Mouse (Mus musculus) testis, postnatal 14 days (tissue): ENCODE data around the gene Vkorc1.
"Not testable (repeated sequence)": the region's sequence is repeated elsewhere in the genome, so short reads cannot be mapped to it uniquely, and the experiment has no call there.

Source experiments
- DNase-seq: peaks from one replicate; pipeline ENCODE4 v3.0.0; 2021; ENCODE audit warnings: low spot score

Vkorc1 gene

DNA sequence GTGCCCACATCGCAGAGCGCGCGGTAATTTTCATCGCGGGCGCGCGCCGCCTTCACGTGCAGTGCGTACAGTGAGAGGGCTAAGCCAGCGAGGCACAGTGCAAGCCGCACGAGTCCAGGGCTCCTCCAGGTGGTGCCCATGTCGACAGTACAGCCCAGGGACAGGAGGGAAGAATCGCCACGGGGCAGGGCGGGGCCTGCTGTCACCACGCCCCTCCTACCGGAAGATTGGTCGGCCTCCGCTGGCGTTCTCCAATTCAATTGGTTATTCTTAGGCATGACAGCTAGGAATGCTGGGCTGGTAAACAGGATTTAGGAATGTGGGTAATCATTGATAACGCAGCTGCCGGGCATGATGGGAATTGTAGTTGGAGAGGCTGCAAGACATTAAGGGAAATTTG is at the start of gene Vkorc1, which contains the start of gene Gm21974:
TSS of gene Vkorc1 (minus strand) at position 176 of the 400 bp plus-strand sequence.
TSS of gene Gm21974 (minus strand) at position 13 of the 400 bp plus-strand sequence.
- peak; percentile 95 for DNase-seq

DNA sequence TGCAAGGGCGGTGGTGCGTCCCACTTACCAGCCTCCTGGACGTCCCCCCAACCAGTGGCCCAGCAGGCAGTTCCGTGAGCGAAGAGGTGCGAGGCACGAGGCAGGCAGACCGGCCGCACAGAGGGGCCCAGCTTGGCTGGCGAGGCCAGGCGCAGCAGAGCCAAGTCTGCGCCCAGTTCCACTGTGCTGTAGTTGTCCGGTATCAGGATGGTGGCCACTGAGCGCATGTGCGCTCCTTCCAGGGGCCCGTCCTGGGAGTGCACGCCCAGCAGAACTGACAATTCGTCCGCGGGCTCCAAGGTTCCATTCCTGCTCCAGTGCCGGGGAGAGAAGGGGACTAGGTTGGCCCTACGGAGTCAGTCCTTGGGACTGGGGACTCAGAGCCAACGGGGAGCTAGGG is 49.2 kb upstream of the Vkorc1 start:
- DNase-seq, result no peak

DNA sequence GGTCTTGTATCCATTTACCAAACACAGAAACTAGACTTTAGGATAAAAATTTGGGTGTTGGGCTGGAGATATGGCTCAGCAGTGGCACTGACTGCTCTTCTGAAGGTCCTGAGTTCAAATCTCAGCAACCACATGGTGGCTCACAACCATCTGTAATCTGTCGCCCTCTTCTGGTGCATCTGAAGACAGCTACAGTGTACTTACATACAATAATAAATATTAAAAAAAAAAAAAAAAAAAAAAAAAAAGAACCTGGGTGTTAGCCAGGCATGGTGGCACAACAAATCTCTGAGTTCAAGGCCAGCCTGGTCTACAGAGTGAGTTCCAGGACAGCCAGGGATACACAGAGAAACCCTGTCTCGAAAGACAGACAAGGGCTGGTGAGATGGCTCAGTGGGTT is 46.7 kb upstream of the Vkorc1 start:
- DNase-seq, result not testable (repeated sequence)

DNA sequence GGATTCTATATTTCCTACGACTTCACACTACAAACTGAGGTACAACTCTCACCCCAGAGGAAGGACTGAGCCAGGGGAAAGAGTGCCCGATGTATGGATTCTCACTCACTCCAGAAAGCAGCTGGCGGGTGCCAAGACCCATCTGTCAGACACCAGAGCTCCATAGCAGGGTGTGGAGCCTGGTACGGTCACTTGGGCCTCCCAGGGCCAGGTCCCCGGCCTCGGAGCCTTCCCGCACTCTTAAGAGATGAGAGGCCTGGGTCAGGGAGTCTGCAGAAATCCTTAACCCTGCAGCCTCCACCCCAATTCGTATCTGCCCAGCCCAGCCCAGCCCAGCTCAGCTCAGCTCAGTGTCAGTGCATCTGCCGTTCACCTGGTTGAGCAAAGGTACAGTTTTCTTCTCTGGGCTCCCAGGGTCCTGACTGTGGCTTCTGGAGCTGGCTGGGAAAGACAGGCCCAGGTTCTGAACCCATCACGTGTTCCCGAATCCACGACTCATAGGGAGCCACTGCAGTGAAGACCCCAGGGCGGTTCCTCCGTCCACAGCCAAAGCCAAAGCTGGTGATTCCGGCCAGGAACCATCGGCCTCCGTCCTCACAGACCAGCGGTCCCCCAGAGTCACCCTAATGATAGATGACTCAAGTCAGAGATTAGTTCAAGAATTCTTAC is 40.9 kb upstream of the Vkorc1 start:
- no peak for DNase-seq

DNA sequence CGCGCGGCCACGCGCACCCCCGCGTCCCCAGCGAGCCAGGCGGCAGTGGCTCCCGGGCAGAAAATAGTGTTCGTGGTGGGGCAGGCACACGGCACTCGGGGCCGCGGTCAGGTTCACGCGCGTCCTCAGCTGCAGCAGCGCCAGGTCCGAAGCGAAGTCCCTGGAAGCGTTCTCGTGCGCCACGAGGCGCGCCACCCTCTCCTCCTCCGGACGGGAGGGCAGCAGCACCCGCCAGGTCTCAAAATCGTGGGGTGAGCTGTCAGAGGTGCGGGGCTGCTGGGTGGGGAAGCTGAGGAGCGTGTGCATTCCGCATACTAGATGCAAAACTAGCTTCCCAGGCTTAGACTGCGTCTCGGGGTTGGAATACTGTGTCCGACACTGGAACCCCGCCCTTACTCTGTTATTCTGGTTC is 40.3 kb upstream of the Vkorc1 start:
- DNase-seq, result no peak

DNA sequence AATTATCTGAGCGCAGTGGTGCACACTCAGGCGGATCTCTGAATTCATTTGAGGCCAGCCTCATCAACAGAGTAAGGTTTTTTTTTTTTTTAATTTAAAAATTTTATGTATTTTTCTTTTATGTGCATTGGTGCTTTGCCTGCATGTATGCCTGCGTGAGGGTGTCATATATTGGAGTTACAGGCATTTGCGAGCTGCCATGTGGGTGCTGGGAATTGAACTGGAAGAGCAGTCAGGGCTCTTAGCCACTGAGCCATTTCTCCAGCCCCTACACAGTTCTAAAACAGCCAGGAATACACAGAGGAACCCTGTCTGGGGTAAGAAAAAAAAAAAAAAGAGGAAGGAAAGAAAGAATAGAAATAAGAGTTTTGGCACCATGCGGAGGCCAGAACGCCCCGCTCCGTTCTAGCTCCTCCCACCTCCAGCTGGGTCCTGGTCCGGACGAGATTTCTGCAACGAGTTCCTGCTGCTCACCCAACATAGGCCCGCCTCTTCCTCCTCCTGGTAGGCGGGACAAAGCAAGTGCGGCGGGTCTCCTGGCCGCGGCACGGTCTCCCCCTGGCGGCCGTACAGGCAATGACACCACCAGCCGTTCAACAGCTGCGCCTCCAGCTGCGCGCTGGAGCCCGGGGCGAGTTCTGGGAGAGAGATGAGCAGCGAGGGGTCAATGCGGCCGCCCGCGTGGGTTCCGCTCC is 39.8 kb upstream of the Vkorc1 start:
- peak; percentile 95 for DNase-seq

DNA sequence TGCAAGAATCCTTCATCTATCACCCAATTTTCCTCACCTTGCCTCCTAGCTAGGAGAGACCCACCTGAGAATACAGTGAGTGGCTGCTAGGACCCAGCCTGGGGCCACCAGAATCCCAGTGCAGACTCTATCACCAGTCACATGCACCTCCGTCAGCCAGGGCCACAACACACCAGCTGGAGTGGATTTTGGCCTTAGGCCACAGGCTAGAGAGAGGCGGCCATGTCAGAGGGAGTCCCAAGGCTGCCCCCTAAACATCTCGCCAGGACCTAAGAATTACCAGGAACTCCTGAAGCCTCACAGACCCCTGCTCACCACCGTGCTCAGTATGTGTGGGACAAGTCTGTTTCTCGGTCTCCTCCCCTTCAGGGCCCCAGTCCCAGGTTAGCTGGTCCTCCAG is 38.7 kb upstream of the Vkorc1 start:
- DNase-seq, result no peak

DNA sequence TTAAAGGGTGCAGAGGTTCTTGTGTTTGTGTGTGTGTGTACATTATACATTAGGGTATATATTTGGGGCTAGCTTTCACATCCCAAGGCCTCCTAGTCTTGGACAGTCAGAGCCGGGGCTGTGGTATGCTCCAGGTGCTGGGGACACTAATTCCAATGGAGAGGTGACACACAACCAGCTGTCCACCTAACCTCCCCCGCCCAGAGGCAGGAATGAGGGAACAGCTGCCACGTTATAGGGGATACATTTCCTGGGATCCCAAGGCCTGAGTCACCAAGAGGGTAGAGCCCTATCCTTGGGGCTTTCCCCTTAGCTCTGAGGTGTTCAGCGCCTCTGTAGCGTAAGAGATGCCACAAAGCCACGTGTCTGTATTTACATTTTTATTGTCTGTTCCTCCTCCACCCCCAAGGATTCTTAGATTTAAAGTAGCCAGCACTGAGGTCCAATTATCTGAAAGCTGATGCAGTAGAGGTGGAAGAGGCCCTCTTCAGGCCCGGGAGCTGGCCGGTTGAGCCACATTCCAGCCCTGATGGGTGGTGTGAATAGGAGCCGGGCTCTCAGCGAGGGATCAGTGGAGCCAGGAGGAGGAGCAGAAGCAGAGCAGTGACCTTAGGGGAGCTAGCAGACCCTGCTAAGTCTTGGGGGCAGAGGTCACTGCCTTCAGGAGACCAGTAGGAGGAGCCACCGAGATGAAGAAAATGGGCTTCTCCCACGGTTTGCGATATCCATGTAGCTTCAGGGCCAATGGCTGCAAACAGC is 37.0 kb upstream of the Vkorc1 start:
- no peak for DNase-seq

DNA sequence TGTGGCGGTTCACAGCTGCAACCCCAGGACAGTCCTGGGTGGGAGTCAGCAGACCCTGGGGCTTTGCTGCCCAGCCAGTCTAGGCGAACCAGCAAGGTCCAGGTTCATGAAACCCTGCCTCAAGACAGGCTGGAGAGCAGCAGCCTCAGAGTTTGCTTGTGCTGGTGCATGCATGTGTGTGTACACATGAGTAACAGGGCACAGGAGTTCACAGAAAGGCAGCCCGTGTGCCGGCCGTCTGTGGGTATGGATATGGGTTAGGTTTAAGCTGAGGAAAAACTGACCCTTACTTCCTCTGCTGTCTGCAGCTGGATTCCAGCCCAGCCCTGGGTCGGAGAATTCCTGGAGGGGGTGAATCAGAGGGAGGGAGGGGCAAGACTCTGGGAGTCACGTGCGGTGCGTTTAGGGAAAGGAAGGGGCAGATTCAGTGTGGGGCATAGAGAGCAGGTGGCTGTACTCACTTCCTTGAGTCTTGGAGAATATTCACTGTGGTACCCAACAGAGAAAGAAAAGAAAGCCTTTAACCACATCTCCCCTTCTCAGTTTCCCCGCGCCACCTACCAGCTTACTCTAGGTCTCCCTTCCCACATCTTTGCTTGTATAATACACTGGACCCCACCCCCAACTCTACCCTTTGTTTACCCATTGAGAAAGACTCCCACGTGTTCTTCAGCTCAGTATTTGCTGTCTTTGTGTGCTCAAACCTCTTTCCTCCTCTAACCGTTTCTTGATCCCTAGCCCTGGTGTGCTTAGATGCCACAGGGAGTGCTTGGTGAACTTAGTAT is 36.1 kb upstream of the Vkorc1 start:
- no peak for DNase-seq

DNA sequence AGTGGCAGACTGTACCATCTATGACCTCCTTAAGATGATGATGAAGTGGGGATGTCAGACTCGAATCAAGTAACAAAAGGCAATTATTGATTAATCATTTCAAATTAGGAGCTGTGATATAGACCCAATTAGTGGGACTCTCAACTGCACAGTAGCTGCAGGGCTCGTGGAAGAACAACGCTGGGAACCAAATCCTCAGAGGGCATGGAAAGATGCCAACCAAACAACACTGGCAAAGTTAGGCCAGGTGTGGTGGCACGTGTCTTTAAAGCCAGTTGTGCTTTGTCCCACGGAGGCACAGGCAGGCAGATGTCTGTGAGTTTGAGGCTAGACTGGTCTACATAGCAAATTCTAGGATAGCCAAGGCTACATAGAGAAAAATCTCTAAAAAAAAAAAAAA is 35.2 kb upstream of the Vkorc1 start:
- DNase-seq, result no peak

DNA sequence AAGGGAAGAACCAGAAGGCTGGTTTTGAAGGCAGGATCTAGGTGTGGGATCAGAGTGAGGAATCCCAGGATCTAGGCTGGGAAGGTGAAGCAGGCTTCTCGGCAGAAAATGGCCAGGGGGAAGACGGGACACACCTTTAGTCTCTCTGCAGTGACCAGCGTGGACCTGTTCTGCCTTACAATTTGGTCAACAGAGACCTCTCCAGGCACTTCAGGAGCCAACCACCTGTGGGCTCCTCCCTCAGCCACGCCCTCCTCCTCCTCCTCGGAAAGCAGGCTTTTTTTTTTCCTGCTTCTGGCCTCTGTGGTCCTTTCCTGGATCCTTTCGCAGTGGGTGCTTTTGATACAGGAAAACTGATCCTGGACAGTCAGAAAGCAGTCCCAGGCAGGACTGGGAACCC is 34.5 kb upstream of the Vkorc1 start, which contains the start of gene Prss8:
TSS of gene Prss8 (minus strand) at position 182 of the 400 bp plus-strand sequence.
- DNase-seq, result no peak

DNA sequence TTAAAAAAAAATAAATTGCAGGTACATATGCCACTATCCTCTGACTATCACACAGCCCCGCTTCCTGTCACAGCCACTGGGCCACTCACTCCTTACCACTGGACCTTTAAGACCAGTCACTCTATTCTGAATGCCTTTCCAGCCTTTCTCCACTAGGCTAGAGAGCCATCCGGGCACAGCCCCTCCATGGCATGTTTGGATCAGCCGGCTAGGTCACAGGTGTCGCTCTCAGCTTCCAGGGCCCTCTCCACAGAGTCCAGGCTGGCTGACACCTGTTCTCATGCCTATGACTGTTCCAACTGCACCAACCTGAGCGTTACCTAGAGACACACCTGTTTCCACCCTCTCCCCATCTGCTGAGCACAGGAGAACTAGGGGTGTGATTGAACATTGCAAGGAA is 33.2 kb upstream of the Vkorc1 start:
- no peak for DNase-seq

DNA sequence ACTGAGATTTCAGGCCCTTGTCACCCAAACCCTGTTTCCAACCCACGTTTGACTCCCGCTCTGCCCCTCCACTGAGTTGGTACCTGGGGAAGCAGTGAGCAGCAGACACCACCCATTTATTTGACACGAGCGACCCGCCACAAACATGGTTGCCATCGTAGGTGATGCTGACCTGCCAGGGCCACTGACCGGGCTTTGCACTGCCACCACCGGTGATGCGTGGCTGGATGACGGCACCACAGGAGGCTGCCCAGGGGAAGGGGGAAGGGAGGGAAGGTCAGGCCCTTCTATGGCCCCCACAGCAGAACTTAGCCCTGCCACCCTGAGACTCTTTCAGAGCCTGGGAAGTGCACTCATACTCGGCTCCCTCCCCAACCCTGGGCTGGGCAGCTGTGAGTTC is 32.3 kb upstream of the Vkorc1 start:
- no peak for DNase-seq

DNA sequence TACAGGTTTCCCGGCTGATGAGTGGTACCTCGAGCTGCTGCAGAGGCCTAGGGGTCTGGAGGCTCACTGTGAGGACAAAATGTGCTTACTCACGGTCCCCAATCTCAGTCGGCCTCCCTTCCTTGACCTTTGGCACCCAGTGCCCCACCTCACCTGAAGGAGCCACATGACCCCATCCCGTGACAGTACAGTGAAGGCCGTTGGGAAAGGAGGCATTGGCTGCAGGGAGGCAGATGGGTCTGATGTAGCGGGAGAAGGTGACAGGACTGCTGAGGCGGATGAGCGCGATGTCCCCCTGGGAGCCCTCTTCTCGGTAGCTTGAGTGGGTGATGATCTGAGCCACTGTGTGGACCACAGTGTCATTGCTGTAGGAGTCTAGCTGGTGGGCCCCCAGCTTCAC is 31.4 kb upstream of the Vkorc1 start:
- no peak for DNase-seq

DNA sequence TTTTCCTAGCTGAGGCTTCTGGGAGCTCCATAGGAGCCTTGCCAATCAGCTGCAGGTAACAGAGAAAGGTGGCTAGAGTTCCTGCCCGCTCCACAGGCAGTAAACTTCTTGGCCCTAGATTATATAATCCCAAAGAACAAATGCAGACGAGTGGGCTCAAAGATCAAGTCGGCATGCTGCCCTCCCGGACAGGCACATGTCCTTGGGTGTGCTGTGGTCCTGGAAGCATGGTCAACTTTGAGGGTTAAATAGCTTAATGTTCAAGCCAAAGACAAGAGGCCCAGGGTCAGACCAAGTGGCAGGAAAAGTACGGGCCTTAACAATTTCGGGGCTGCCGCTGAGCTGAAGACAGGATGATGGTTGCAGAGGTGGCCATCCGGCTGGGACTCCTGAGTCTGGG is 30.6 kb upstream of the Vkorc1 start:
- no peak for DNase-seq

DNA sequence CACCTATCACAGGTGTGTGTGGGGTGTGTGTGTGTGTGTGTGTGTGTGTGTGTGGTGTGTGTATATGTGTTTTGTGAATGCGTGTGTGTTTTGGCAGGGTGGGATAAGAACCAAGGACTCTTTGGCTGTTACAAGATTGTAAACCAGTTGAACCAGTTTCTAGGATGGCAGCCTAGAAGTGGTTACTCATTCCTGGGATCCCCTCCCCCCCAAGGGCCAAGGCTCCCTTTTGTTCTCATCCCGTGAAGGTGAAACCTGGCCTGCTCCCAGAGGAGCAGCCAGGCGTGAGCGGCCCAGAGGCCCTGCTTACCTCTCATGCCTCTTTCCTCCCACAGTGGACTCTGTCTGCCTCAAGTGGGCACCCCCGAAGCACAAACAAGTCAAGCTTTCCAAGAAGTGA is 29.8 kb upstream of the Vkorc1 start:
- no peak for DNase-seq

DNA sequence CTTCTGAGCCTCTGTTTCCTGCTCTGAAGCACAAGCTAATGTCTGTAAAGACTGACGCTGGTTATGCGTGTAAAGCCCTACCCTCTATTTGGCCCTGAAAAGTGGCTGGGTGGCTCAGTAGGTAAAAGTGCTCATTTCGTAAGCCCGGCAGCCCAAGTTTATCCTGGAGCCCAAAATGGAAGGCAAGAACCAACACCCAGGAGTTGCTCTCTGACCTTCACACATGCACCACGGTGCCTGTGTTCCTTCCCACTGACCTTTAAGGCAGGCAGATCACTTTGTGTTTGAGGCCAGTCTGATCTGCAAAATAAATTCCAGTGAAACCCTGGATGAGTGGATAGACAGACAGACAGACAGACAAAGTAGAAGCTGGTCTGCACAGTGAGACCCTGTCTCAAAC is 28.3 kb upstream of the Vkorc1 start:
- DNase-seq, result no peak

DNA sequence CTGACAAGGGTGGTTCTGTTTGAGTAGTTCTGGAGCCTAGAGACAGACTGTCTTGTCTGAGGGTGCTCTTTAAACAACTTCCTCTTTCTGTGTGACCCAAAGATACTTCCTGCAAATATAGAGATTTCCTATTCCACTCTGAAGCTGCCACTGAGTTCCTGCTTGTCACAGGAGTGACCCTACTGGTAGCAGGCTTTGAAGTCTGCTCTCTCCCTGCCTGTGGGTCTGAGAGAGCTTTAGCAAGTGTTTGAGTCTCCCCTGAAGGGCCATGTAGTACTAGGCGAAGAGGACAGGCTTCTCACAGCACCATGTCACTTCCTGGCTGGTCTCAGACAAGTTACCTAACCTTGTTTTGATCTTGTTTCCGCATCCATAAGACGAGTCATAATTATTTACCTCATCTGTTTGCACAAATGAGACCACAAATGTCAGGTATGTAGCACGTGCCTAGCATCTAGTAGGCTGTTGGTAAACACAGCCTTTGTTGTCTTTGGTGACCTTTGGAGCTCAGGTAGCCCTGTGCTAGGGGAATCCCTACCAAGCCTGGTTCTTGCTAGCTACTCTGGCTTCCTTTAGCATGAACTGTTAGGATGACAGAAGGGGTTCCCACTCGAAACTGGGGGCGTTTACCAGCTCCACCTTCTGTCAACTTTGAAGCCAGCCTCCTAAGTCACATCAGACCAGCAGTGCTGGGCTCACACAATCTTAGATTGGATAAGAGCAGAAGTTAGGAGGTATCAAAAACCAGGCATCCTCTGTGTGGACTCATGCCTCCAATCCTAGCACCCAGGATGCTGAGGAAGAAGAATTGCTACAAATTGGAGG is 27.2 kb upstream of the Vkorc1 start:
- DNase-seq, result no peak

DNA sequence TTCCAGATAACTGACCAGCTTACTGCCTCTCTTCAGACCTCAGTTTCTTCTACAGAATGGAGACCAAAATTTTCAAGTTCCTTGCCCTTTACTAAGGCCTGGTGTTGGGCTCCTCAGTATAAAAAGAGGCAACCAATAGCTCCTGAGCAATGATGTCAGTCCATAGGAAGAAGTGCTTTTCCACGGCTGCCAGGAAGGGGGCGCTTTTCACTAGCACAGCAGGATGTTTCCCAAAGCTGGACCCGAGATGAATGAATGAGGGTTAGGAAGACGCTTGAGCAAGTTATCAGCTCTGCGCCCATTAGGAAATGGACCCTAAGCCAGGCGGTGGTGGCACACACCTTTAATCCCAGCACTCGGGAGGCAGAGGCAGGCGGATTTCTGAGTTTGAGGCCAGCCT is 26.1 kb upstream of the Vkorc1 start:
- DNase-seq, result no peak

DNA sequence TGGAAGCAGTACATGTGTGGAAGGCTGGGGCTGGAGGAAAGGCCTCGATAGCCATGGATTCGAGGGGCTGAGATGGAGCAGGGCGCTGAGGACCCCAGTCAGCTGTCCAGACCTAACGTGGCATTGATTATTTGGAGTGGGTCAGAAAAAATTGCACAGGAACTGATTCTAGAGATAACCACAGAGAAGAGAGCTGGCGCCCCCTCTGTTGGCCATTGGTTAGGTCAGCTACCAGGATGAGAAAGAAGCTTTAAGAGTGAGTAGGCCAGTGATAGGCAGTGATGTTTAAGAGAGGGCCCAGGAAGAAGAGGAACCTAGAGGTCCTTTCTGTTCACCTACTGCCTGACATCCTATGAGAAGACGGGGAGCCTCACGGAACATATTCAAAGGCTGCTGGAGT is 23.9 kb upstream of the Vkorc1 start:
- no peak for DNase-seq

DNA sequence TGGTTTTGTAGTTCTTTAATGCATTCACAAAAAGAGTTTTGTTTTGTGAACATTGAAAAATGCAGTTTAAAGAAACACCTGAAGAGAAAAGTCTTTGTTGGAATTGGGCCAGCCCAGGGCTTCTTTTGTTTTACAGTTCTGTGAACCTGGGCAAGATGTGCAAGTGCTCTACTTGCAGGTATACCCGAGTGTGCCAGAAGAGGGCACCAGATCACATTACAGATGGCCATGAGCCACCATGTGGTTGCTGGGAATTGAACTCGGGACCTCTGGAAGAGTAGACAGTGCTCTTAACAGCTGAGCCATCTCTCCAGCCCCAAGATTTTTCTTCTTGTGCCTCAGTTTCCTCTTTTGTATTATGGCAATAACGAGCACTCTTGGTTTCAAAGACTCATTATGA is 22.8 kb upstream of the Vkorc1 start:
- no peak for DNase-seq
